Mouse (Mus musculus) layer of hippocampus, postnatal 36 days (tissue): ENCODE measurements around the gene 6820408C15Rik. TPM values are rescaled to one million over a fixed set of nuclear protein-coding genes. Genes with fewer than 3 reads are reported as not detected.
"Not testable (repeated sequence)": the region's sequence is repeated elsewhere in the genome, so short reads cannot be mapped to it uniquely, and the experiment has no call there.

Experiments
- DNase-seq, 2 experiments: peaks; one replicate each; pipeline ENCODE4 v3.0.0; 2022
- total RNA-seq, 2 experiments: library from RNA; stranded (reverse); gene quantifications; 2 replicates each; pipeline ENCODE4 v1.2.3; 2021

6820408C15Rik gene
- total RNA-seq, 2 experiments from 2014 or later: 2.5 to 2.6 TPM

- DNase-seq: no peak
Measured at GRCm38 (mm10) chr2:152411471-152411870, 3.9 kb upstream of the 6820408C15Rik start.

GRCm38 (mm10) chr2:152412526-152413157, 2.7 kb upstream of the 6820408C15Rik start:
- no peak for DNase-seq

- no peak for DNase-seq
Measured at GRCm38 (mm10) chr2:152413158-152413764, 2.1 kb upstream of the 6820408C15Rik start.

DNA sequence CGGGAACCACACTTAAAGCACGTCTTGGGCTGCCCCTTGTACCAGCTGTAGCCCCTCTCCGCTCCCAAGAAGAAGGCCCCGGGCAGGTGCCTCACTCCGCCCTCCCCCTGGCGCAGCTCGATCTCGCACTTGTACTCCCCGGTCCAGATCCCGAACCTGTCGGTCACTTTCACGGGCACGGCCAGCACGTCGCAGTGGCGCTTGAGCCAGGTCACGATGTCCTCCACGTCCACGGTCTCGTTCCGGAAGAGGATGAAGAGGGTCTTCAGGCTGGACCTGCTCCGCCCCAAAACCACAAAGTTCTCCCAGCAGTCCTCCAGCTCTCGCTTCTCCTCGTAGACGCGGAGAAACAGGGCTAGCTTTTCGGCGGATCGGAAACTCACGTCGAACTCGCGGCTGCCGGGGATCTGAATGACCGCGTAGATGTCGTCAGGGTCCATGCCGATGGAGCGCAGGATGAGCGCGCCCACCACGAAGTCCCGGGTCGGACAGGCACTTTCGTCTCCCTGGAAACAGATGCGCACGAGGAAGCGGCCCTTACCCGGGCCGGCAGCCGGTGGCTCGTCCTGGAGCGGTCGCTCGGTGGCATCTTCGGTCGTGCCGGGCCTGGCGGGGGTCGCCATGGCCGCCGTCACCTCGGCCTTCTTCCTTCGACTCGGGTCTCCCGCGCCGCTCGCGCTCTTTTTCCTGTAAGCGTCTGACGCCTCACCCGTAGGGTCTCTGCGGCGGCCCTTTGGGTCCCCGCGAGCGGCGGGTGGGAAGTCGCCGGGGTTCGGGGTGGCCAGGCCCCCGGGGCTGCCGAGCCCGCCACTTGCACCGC, 1.4 kb upstream of the 6820408C15Rik start:
- peak in 1 of 2 experiments; percentile 34 for DNase-seq

GRCm38 (mm10) chr2:152414591-152415165, 709 bp upstream of the 6820408C15Rik start, which contains the start of gene Zcchc3:
Gene Zcchc3 (minus strand): TSS chr2:152415027.
- DNase-seq: peak; percentile 86 to 88

- DNase-seq: no peak
Measured at GRCm38 (mm10) chr2:152415786-152416185, 399 bp downstream of the 6820408C15Rik start.

DNA sequence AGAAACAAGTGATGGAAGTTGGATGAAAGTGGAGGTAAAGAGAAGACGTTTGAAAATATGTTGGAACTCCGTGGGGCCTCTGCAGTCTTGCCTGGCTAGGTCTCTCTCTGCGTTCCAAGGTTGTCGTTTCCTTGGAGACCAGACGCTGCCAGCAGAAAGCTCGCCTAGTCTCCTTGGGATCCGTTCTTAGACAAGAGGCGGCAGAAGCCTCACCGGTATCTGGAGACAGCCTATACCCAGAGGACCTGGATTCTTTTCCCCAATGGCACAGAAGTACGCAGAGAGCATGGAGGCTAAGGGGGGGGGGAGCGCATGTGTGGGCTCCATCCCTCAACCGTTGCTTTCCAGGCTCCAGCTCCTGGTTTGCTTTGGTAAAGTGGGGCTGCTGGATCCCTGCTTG, 12.1 kb downstream of the 6820408C15Rik start:
- DNase-seq: no peak

DNA sequence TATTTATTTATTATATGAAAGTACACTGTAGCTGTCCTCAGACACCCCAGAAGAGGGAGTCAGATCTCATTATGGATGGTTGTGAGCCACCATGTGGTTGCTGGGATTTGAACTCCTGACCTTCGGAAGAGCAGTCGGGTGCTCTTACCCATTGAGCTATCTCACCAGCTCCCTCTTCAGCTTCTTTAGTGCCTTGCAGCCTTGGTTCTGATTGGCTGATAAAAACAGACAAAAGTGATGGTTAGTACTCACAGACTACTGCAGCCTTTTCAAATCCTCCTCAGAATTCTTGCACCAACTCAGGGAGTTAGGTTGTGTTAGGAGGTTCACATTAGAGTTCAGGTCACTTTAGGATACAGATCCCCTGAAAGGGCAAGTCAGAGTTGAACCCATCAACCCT, 13.1 kb downstream of the 6820408C15Rik start:
- DNase-seq: not testable (repeated sequence)

DNA sequence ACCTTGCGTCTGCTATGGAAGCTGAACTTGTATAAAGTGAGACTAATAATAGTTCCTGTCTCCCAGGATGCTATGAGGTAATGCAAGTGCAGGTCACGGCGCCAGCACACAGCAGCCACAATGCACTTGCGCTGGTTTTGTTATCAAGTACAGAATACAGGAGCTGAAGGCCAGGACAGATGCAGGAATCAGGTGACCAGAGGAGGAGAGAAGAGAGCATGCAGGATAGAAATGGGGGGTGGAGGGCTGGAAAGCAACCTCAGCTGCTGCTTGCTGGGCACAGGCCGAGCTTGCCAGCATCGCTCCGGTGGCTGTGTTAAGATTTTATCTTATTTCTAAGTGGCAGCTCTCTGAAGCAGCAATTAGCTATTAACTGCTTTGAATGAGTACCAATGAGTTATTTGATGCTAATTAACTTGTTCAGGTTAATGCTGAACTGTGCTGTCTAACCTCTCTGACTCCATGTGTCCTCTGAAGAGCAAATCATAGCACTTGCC, 21.1 kb downstream of the 6820408C15Rik start:
- DNase-seq: no peak

DNA sequence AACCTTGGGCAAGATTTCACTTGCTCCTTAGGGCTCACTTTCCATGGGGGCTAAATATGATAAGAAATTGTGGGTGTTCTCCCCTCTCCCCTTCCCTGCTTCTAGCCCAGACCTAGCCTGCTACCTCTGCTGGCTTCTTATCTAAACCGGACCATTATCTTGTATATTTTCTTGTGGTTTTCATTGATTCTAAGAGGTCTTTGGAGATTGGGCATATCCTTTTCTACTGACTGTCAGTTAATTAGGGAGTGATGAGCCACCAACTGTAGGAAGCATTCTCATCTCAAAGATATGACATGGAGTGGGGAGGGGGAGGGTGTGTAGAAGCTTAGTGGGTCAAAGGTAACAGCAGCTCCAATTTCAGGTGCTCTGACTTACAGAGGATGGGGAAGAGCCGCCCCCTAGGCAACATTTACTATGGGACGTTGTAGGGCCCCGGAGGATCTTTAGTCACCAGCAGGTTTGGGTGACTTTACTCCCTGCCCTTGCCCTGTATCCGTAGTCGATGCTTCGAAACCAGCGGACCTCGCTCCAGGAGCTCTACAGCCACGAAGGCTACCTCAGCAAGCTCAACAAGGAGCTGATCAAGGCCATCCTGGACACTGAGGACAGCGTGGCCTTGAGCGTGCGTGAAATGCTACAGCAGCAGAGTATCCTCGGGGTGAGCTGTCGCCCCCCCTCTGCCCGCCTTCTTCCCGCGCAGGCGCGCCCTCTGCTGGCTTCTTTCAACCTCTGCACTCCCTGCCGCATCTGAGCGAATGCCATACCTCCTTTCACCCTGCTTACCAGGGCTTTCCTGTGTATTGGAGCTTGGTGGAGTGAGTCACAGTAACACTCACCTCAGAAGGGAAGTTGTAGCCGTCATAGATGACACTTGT, 21.8 kb downstream of the 6820408C15Rik start:
- peak; percentile 81 to 85 for DNase-seq

GRCm38 (mm10) chr2:152438963-152439362, 23.6 kb downstream of the 6820408C15Rik start:
- no peak for DNase-seq

- no peak for DNase-seq
Measured at GRCm38 (mm10) chr2:152439833-152440232, 24.4 kb downstream of the 6820408C15Rik start.

GRCm38 (mm10) chr2:152442322-152442721, 26.9 kb downstream of the 6820408C15Rik start:
- no peak for DNase-seq

GRCm38 (mm10) chr2:152443281-152443680, 27.9 kb downstream of the 6820408C15Rik start:
- peak; percentile 20 to 31 for DNase-seq

GRCm38 (mm10) chr2:152446642-152447041, 31.3 kb downstream of the 6820408C15Rik start:
- no peak for DNase-seq

DNA sequence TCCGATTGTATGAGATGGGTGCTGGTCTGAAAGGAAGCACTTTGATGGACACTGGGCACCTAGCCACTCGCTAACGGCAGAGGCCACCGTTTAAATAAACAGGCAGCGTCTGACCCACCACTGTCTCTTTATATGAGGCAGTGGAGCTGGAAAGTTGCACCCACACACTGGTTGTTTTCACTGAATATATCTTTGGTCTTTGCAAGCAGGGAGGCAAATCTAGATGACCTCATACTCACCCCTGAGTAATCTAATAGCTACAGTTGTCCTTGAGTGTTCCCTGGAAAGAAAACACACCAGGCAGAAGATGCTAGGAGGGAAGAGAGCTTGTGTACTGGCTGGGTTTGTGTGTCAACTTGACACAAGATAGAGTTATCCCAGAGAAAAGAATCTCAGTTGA, 32.1 kb downstream of the 6820408C15Rik start:
- no peak for DNase-seq

DNA sequence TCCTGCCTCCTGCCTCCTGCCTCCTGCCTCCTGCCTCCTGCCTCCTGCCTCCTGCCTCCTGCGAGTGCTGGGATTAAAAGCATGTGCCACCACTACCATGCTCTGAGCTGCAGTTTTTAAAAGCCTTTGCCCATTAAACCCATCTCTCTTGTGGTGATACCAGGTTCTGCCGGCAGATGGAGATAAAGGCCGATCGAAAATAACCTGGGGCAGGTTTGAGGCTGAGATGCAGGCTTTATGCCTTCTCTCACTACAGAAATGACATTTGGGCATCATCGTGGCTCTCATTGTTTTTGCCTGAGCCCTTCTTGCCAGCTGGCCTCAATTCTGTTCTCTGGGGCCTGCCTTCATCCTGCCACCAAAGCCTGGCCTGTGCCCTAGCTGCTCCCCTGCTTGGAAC, 34.9 kb downstream of the 6820408C15Rik start:
- peak; percentile 63 to 67 for DNase-seq

DNA sequence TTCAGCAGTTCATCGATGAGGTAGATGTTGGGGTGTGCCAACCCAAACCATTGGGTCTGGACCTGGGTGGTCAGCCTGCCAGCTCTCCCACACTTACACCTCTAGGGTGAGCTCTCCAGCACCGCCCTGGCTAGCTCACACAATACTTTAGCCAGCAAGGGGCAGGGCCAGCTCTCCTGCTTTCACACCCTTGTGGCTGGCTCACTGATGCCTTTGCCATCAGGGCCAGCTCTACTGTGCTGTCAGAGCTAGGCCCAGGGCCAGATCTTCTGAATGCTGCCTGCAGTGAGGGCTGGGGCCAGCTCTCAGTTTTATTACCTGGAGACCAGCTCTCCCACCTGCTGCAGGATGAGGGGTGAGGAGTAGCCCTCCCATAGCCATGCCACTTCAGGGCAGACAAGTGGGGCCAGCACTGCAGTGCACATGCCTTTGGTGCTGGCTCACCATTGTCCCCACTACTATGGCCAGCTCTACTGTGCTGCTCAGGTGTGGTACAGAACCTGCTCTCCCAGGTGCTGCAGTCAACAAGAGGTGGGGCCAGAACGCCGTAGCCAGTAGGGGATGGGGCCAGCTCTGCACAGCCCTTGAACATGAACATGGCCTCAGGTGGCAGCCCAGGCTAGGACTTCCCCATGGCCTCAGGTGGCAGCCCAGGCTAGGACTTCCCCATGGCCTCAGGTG, 36.9 kb downstream of the 6820408C15Rik start:
- no peak for DNase-seq

GRCm38 (mm10) chr2:152459241-152459640, 43.9 kb downstream of the 6820408C15Rik start:
- no peak for DNase-seq

DNA sequence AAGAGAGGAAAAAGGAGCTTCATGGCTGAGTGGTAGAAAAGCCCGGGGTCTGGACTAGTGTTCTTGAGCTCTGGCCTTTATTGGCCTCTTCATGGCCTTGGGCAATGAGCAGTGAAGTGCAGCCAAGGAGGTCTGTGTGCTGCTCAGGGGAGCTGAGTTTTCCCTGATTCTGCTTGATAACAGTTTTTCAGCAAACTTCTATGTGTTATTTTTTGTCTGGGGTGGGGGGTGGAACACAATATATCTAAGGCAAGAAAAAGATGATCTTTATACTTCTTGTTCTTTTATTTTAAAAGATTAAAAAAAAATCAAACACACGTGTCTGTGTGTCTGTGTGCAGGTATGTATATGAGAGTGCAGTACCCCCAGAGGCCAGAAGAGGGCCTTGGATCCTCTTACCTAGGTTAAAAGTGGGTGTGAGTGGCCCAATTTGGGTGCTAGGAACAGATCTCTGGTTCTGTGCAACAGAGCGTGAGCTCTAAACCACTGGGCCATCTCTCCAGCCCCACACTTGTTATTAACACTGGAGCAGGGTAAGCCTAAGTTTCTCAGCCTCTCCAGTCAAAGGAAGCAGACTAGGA, 49.3 kb downstream of the 6820408C15Rik start, which contains the start of gene Defb23:
TSS of gene Defb23 (minus strand) at position 51 of the 581 bp plus-strand sequence.
- no peak for DNase-seq

DNA sequence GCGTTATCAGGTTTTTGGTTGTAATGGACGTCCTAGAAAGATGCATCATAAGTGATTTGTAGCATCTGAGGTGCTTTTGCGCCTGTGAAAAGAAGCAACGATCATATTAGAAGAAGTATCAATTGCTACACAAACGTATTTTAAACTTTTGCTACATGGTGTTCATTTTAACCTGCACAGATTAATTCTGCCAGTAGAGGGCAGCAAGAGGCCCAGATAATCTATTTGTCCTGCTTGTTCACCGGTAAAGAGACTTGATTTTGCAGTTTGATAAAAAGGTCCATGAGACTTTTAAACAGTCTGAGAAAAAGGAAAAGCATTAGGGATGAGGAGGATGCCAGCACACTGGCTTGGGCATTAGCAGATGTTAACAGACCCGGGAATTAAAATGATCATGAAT, 55.6 kb downstream of the 6820408C15Rik start:
- DNase-seq: peak in 1 of 2 experiments; percentile 23
